Mouse (Mus musculus): ENCODE results near the gene Epb41. TPM values are rescaled to one million over a fixed set of nuclear protein-coding genes. Genes with fewer than 3 reads are reported as not detected.

Epb41 gene
- total and polyA plus RNA-seq, 3 experiments: 129 to 560 (median 152) TPM

DNA sequence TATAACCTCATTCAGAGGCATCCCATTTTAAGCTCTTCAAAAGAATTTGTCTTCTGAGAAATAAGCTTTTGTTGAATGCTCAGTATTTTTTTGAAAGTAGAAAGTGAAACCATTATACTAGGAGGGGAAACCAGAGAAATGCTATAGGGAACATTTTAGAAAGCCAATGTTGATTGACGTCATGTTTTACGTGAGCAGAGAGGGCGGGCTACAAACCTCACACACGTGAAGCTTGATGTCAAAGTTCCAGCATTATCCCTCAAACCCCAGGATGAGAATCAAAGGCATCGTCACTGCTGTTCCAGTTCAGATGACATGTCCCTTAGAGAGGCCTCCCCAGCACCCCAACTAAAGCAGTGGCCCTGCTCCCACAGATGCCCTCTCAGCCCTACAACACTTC is 66.9 kb downstream of the Epb41 start:
- DNase-seq (ENCODE audit: low spot score) (no peak), ATAC-seq (ENCODE audit: extremely low read depth, insufficient number of reproducible peaks, low FRiP score, poor library complexity, severe bottlenecking) (no peak)
- no peak overlapping the region for H3K4me3 ChIP-seq (ENCODE audit: low read depth, low read length)
- H3K36me3 ChIP-seq (replicated peaks): peaks cover 73% of the 10 kb centered on the region
- peaks cover 36% of the 10 kb centered on the region for H3K4me1 ChIP-seq (ENCODE audit: insufficient read depth, low read depth, low read length)
- TF ChIP-seq TAL1 (conservative IDR thresholded peaks at IDR 0.05; ENCODE audit: low read depth, low read length): no peak
- no peak for TF ChIP-seq GATA1 (IDR thresholded peaks at IDR 0.05; ENCODE audit: borderline replicate concordance, low read length)
- TF ChIP-seq POLR2AphosphoS5 (IDR thresholded peaks at IDR 0.05; ENCODE audit: insufficient replicate concordance, low read depth, low read length): no peak
- TF ChIP-seq GATA2 (IDR thresholded peaks at IDR 0.05; ENCODE audit: borderline replicate concordance, low read depth, low read length): no peak
- no peak for TF ChIP-seq CTCF (IDR thresholded peaks at IDR 0.05; ENCODE audit: low read depth, low read length)
- H3K27me3 ChIP-seq (ENCODE audit: insufficient read depth, low read length): no peaks in the 10 kb centered on the region
- no peaks in the 10 kb centered on the region for H3K9me3 ChIP-seq (replicated peaks)

DNA sequence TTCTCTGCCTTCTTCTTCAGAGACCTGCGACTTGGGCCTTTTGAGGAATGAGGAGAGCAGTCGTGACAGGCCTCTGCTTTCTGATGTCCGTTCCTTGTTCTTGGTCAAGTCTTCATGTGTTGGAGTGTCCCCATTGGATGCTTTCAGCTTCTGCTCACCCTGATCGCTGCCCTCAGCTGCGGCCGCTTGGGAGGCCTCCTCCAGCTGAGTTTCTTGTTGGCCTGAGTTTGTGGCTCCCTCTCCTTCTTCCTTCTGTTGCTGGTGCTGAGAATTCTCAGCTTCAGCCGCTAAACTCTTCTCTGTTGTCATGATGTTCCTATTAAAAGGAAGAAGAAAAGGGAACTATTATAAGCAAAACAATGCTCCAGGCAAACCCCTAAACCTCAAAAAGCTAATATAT is 68.0 kb downstream of the Epb41 start:
- H3K4me1 ChIP-seq (ENCODE audit: insufficient read depth, low read depth, low read length): peaks cover 33% of the 10 kb centered on the region
- no peaks in the 10 kb centered on the region for H3K27me3 ChIP-seq (ENCODE audit: insufficient read depth, low read length)
- no peak for ATAC-seq (ENCODE audit: extremely low read depth, insufficient number of reproducible peaks, low FRiP score, poor library complexity, severe bottlenecking)
- peaks cover 78% of the 10 kb centered on the region for H3K36me3 ChIP-seq (replicated peaks)
- TF ChIP-seq GATA1 (IDR thresholded peaks at IDR 0.05; ENCODE audit: borderline replicate concordance, low read length): no peak
- TF ChIP-seq TAL1 (conservative IDR thresholded peaks at IDR 0.05; ENCODE audit: low read depth, low read length): no peak
- no peak for TF ChIP-seq GATA2 (IDR thresholded peaks at IDR 0.05; ENCODE audit: borderline replicate concordance, low read depth, low read length)
- no peak for TF ChIP-seq POLR2AphosphoS5 (IDR thresholded peaks at IDR 0.05; ENCODE audit: insufficient replicate concordance, low read depth, low read length)
- TF ChIP-seq CTCF (IDR thresholded peaks at IDR 0.05; ENCODE audit: low read depth, low read length): no peak
- no peak for DNase-seq (ENCODE audit: low spot score)
- H3K9me3 ChIP-seq (replicated peaks): no peaks in the 10 kb centered on the region
- H3K4me3 ChIP-seq (ENCODE audit: low read depth, low read length): no peak overlapping the region

DNA sequence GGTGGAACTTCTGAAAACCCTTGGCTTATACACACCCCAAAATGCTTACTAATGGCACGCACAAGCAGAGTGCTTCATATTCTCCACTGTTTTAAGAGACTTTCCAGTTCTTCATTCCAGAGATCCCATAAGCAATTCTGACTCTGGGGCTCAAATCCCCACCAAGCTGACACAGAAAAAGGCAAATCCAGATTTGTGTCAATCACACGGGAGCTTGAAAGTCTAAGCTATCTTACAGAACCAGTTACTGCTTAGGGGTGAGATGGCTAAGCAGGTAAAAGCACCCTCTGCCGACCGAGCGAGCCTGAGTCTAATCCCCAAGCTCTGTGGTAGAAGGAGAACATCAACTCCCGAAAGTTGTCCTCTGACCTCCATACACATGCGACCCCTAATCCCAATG is 76.5 kb downstream of the Epb41 start:
- no peak for ATAC-seq (ENCODE audit: extremely low read depth, insufficient number of reproducible peaks, low FRiP score, poor library complexity, severe bottlenecking)
- Histone ChIP-seq H3K4me1 (ENCODE audit: insufficient read depth, low read depth, low read length) (peaks cover 4% of the 10 kb centered on the region; the same call in 1 of the 2 replicates), H3K4me3 (ENCODE audit: low read depth, low read length) (no peak overlapping the region), H3K9me3 (replicated peaks) (no peaks in the 10 kb centered on the region), H3K27me3 (ENCODE audit: insufficient read depth, low read length) (no peaks in the 10 kb centered on the region), H3K36me3 (replicated peaks) (peaks cover 87% of the 10 kb centered on the region)
- DNase-seq (ENCODE audit: low spot score): no peak
- no peak for TF ChIP-seq TAL1 (conservative IDR thresholded peaks at IDR 0.05; ENCODE audit: low read depth, low read length)
- no peak for TF ChIP-seq GATA1 (IDR thresholded peaks at IDR 0.05; ENCODE audit: borderline replicate concordance, low read length)
- no peak for TF ChIP-seq POLR2AphosphoS5 (IDR thresholded peaks at IDR 0.05; ENCODE audit: insufficient replicate concordance, low read depth, low read length)

GRCm38 (mm10) chr4:131997476-131997875 is 77.6 kb downstream of the Epb41 start:
- H3K27me3 ChIP-seq (ENCODE audit: insufficient read depth, low read length): no peaks in the 10 kb centered on the region
- ATAC-seq (ENCODE audit: extremely low read depth, insufficient number of reproducible peaks, low FRiP score, poor library complexity, severe bottlenecking): no peak
- H3K9me3 ChIP-seq (replicated peaks): no peaks in the 10 kb centered on the region
- peaks cover 82% of the 10 kb centered on the region for H3K36me3 ChIP-seq (replicated peaks)
- peaks cover 4% of the 10 kb centered on the region; the same call in 1 of the 2 replicates for H3K4me1 ChIP-seq (ENCODE audit: insufficient read depth, low read depth, low read length)
- H3K4me3 ChIP-seq (ENCODE audit: low read depth, low read length): no peak overlapping the region
- DNase-seq (ENCODE audit: low spot score): no peak
- TF ChIP-seq GATA1 (IDR thresholded peaks at IDR 0.05; ENCODE audit: borderline replicate concordance, low read length): no peak
- no peak for TF ChIP-seq POLR2AphosphoS5 (IDR thresholded peaks at IDR 0.05; ENCODE audit: insufficient replicate concordance, low read depth, low read length)
- no peak for TF ChIP-seq CTCF (IDR thresholded peaks at IDR 0.05; ENCODE audit: low read depth, low read length)
- no peak for TF ChIP-seq TAL1 (conservative IDR thresholded peaks at IDR 0.05; ENCODE audit: low read depth, low read length)
- TF ChIP-seq GATA2 (IDR thresholded peaks at IDR 0.05; ENCODE audit: borderline replicate concordance, low read depth, low read length): no peak

- ATAC-seq (ENCODE audit: extremely low read depth, insufficient number of reproducible peaks, low FRiP score, poor library complexity, severe bottlenecking) (no peak), DNase-seq (ENCODE audit: low spot score) (no peak)
- no peak overlapping the region for H3K4me3 ChIP-seq (ENCODE audit: low read depth, low read length)
- peaks cover 4% of the 10 kb centered on the region; the same call in 1 of the 2 replicates for H3K4me1 ChIP-seq (ENCODE audit: insufficient read depth, low read depth, low read length)
- peaks cover 83% of the 10 kb centered on the region for H3K36me3 ChIP-seq (replicated peaks)
- H3K9me3 ChIP-seq (replicated peaks): no peaks in the 10 kb centered on the region
- TF ChIP-seq GATA1 (IDR thresholded peaks at IDR 0.05; ENCODE audit: borderline replicate concordance, low read length) (no peak), TAL1 (conservative IDR thresholded peaks at IDR 0.05; ENCODE audit: low read depth, low read length) (no peak), CTCF (IDR thresholded peaks at IDR 0.05; ENCODE audit: low read depth, low read length) (no peak), GATA2 (IDR thresholded peaks at IDR 0.05; ENCODE audit: borderline replicate concordance, low read depth, low read length) (no peak), POLR2AphosphoS5 (IDR thresholded peaks at IDR 0.05; ENCODE audit: insufficient replicate concordance, low read depth, low read length) (no peak)
- no peaks in the 10 kb centered on the region for H3K27me3 ChIP-seq (ENCODE audit: insufficient read depth, low read length)
These were observed 78.1 kb downstream of the Epb41 start for GRCm38 (mm10) chr4:131996985-131997384.

DNA sequence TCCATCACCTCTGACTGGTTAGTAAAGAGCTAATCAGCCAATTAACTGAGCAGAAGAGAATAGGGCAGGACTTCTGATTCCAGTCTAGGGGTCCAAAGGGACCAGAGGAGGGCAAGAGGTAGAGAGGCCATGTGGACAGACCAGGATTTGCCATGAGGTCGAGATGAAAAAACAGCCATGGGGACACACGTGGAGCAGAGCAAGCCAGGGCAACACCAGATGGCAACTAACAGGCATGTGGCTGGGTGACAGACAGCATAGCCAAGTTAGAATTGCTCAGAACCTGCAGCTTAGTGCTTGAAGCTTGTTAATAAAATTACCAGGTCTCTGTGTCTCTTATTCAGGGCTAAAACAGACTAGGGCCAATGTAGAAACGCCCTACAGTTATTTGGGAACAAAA is 81.3 kb downstream of the Epb41 start:
- Histone ChIP-seq H3K4me1 (ENCODE audit: insufficient read depth, low read depth, low read length) (peaks cover 4% of the 10 kb centered on the region; the same call in 1 of the 2 replicates), H3K4me3 (ENCODE audit: low read depth, low read length) (no peak overlapping the region), H3K27me3 (ENCODE audit: insufficient read depth, low read length) (no peaks in the 10 kb centered on the region), H3K36me3 (replicated peaks) (peaks cover 83% of the 10 kb centered on the region), H3K9me3 (replicated peaks) (no peaks in the 10 kb centered on the region)
- DNase-seq (ENCODE audit: low spot score) (no peak), ATAC-seq (ENCODE audit: extremely low read depth, insufficient number of reproducible peaks, low FRiP score, poor library complexity, severe bottlenecking) (no peak)
- no peak for TF ChIP-seq GATA1 (IDR thresholded peaks at IDR 0.05; ENCODE audit: borderline replicate concordance, low read length)
- TF ChIP-seq GATA2 (IDR thresholded peaks at IDR 0.05; ENCODE audit: borderline replicate concordance, low read depth, low read length): no peak
- TF ChIP-seq CTCF (IDR thresholded peaks at IDR 0.05; ENCODE audit: low read depth, low read length): no peak
- TF ChIP-seq POLR2AphosphoS5 (IDR thresholded peaks at IDR 0.05; ENCODE audit: insufficient replicate concordance, low read depth, low read length): no peak
- TF ChIP-seq TAL1 (conservative IDR thresholded peaks at IDR 0.05; ENCODE audit: low read depth, low read length): no peak
